Mouse (Mus musculus) thymus, postnatal 36 days (tissue): ENCODE data around the gene Ankib1.
"Not testable (repeated sequence)": the region's sequence is repeated elsewhere in the genome, so short reads cannot be mapped to it uniquely, and the experiment has no call there.

Experiments
- DNase-seq, 2 experiments: peaks; one replicate each; pipeline ENCODE4 v3.0.0; 2022; ENCODE audit warnings: mixed read lengths in 2 of 2

Gene Ankib1

GRCm38 (mm10) chr5:3722873-3723272, 79.9 kb downstream of the Ankib1 start:
- DNase-seq = no peak

- no peak for DNase-seq
Observed at GRCm38 (mm10) chr5:3719371-3719770, 83.4 kb downstream of the Ankib1 start.

DNA sequence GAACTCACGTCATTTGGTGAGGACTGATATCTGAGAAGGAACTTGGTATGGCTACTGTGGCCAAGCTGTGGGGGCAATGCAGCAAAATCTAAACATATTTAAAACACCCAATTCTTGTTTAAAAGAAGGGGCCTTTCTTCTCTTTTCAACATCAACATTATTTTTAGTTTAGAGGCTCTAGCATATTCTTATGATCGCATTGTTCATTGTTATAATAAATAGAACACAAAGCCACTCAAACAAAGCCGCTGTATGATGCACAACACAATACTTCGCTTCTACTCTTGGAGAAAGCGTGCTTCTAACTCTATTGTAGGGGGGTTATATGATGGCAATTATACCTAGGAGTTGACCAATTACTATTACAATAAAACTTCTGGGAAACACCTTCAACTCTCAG, 86.9 kb downstream of the Ankib1 start:
- no peak for DNase-seq

DNA sequence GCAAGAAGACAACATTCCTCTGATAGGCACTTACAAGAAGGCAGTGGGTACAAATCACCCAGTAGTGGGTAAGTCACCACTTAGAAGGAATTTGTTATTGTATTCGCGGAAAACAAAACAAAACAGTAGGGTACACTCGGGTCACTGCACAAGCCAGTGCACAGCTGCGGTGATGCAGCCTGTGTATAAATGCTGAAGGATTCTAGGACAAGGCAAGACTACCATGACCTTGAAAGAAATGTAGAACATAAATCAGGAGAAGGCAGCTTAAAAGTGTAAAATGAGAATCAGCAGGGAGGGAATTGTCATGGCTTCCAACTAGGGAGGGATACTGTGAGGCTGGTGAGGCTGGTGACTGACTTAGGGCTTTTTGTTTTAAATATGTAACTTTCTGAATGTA, 100.5 kb downstream of the Ankib1 start:
- DNase-seq = no peak

DNA sequence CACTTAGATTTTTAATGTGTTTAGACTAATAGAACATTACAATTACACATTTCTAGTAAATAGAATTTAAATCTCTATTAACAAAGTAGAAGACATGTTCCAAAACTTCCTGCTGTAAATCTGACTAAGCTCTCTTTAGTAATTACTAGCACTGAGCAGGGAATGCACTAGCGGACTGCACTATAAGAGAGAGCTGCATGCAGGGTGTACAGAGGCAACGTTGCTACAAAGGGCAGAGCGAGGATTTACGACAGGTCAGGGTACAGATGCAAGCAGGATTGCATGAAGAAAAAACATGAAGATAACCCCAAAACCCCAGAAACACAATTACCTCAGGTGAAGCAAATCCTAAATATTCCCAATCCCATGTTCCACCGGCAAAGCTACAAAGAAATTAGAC, 102.7 kb downstream of the Ankib1 start:
- no peak for DNase-seq

DNA sequence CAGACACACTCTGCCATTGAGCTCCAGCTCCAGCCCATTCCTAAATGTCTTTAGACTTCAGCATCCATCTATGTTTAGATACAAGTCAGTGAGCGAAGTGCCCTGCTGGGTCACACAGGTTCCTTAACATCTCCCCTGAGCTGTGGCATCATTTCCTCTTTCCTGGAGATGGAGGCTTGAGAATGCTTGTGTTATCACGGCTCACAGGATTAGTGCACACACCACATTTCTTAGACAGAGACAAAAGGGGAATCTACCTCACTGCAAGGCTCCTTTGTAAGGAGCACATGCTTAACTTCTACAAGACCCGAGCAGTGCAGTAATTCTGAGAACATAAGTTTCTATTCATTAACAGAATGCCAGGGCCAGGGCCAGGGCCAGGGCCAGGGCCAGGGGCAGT, 106.7 kb downstream of the Ankib1 start:
- no peak for DNase-seq

DNA sequence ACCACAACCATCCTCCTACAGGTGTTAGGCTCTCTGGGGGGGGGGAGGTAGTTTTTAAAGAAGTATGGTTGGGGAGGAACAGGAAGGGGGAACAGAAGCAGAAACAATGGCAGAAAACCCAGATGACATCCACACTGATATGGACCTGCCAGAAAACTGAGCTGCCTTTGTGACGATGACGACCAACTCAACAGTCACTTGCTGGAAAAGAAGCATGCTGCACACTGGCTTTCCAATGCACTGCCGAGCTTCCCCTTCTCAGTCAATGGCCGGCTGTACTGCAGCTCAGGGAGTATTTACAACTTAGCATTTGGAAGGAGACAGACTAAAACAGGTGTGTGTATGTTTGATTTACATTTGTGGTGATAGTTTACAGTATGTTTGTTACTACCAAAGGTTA, 107.5 kb downstream of the Ankib1 start:
- no peak for DNase-seq

GRCm38 (mm10) chr5:3692956-3693355, 109.8 kb downstream of the Ankib1 start:
- no peak for DNase-seq

GRCm38 (mm10) chr5:3691283-3691682, 111.4 kb downstream of the Ankib1 start:
- DNase-seq = no peak

GRCm38 (mm10) chr5:3688298-3688697, 114.4 kb downstream of the Ankib1 start:
- DNase-seq = no peak

- DNase-seq = no peak
Observed at GRCm38 (mm10) chr5:3669938-3670554, 132.7 kb downstream of the Ankib1 start.

DNA sequence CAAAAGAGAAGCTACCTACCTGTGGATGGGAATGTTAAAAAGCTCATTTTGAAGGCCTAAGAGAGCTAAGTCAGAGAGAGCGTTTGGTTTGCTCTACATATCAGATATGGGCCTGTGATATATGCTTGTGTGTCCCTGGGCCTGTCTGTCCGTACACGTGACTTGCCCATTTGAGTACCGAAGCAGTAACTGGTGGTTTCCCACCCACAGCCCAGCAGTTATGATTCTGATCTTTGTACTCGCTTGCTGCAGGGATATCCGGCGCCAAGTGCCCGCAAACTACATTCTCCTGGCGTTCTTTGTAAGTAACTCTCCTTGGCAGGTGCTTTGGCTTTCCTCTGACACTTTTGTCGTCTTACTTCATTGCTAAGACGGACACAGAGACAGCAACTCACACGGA, 136.1 kb downstream of the Ankib1 start:
- DNase-seq = peak; percentile 16 to 37

- DNase-seq = no peak
Observed at GRCm38 (mm10) chr5:3665225-3665624, 137.5 kb downstream of the Ankib1 start.

DNA sequence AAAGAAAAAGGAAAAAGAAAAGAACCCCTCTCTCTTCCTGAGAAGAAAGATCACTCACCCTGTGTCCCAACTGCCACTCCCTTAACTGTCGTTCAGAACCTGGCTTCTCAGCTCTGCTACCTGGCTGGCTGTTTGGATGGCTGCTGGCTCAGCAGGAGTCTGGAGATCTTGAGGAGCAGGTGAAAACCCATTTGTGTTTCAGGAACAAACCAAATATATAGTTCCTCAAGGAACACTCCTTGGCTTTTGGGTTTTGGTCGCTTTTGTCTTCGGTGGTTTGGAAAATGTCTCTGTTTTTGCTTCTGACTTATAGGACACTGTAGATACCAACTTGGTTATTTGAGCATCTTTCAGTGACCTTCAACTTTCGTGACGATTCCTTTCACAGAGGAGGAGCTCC, 145.6 kb downstream of the Ankib1 start, which contains the start of gene Gatad1:
TSS of gene Gatad1 (minus strand) at position 101 of the 400 bp plus-strand sequence.
- no peak for DNase-seq

- no peak for DNase-seq
Observed at GRCm38 (mm10) chr5:3653801-3654200, 148.9 kb downstream of the Ankib1 start.

DNA sequence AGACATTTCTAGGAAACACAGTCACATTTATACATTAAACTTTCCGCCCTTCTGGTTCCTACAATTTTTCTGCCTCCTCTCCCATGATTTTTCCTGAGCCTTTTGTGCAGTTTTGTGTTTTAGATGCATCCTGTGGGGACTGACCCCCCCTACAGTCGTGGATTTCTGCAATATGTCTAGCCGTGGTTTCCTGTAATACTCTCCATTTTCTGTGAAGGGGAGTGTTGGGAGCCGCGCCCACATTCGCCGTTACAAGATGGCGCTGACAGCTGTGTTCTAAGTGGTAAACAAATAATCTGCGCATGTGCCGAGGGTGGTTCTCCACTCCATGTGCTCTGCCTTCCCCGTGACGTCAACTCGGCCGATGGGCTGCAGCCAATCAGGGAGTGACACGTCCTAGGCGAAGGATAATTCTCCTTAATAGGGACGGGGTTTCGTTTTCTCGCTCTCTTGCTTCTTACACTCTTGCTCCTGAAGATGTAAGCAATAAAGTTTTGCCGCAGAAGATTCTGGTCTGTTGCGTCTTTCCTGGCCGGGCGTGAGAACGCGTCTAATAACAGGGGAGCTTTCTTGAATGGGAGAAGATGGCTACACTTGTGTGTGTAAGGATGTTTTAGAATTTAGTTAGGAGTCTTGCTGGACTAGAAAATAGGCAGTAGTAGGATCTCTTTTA, 149.7 kb downstream of the Ankib1 start:
- not testable (repeated sequence) for DNase-seq

DNA sequence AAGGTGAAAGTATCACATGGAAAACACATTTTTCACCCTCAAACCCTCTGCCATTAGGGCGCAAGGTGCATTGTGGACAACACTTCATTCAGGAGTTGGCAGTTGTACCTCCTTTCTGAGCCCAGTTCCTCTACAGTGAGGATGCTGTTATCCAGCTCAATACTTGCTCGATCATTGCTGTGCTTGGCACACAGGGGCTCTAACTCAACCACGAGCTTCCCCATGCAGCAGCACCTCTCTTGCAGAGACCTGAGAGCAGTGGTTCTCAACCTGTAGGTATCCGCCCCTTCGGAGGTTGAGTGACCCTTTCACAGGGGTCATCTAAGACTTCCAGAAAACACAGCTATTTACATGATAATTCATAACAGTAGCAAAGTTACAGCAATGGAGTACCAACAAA, 151.1 kb downstream of the Ankib1 start:
- no peak for DNase-seq

- no peak for DNase-seq
Observed at GRCm38 (mm10) chr5:3650881-3651280, 151.8 kb downstream of the Ankib1 start, which contains the start of gene Tmbim7. Tmbim7 (plus strand) TSS chr5:3651181.

DNA sequence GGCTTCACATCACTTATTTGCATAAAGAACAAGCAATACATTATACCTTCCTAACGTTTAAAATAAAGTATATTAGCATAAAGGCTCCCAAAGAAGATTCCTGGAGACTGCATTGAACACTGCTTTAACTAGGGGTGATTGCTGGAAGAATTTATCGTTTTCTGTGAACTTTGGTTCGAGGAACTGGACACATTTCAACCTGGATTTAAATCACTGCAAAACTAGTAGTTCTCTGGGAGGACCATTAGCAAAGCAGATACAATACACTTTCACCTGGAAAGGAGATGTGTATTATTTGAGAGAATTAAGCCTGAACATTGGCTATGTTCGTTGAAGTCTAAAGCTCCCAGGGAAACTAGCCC, 153.9 kb downstream of the Ankib1 start:
- no peak for DNase-seq

- no peak for DNase-seq
Observed at GRCm38 (mm10) chr5:3648206-3648848, 154.4 kb downstream of the Ankib1 start.

GRCm38 (mm10) chr5:3647708-3648121, 155.0 kb downstream of the Ankib1 start:
- DNase-seq = peak; percentile 88 to 94

DNA sequence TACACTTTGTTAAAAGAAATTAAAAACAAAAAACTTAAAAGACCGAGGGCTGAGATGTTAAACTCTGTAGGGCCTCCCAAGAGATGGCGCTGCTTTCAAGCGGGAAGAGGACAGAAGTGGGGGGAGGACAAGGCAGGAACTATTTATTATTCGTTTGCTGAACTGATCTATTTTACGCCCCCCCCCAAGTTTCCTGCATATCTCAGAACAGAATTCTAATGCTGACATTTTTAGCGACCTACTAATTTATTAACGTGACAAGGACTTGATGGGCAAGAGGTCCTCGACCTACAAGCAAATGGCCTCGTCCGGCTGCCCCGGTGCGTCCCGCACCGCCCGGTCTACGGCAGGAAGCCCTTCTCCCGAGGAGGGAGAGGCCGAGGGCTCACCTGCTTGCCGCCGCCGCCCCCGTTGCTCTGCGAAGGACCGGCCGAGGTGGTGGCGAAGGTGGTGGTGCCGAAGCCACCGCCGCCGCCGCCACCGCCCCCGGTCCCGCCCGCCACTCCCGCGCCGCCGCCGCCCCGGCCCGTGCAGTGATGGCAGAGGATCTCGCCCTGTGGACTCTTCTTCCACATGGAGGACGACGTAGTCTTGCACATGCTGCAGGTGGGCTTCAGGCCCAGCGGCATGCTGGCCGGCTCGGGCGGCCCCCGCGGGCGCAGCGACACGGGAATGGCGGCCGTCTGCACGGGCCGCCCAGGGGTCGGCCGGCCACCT, 155.6 kb downstream of the Ankib1 start:
- DNase-seq = peak; percentile 54 to 63

DNA sequence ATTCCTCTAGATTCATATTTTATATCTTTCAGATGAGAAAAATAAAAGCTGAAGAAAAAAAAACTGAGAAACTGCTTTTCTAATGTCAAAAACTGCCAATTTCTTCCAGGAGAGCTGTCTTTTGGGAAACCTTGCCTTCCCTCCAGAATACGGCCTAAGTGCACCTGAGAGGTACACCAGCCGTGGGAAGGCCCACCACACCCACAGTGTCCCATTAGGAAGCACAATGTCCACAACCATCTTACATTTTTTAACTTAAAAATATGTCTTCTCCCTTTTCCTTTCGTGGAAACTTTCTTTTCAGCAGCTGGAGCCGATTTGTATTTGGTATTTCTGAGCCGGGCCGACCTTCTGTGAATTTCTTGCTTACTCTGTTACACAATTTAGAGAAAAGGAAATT, 156.2 kb downstream of the Ankib1 start:
- no peak for DNase-seq

- DNase-seq = no peak
Observed at GRCm38 (mm10) chr5:3645326-3645725, 157.4 kb downstream of the Ankib1 start.
